19 mouse cellular contexts compared by ENCODE assay signal in the genomic region with DNA sequence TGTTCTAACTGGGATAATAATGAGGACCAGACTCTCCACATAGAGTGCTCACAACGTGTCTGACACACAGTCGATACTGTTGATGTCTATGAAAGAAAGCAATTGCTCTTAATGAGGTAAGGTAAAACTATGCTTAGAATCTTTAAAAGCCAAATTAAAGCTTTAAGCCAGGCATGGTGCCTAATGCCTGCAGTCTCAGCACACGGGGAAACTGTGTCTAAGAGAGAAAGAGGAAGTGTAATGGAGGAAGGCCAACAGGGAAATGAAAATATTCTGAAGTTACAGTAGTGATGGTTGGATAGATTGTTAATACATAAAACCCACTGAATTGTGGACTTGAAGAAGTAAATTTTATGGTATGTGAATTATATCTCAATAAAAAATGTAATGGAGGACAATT. TPM values are rescaled to one million over a fixed set of nuclear protein-coding genes. Genes with fewer than 3 reads are reported as not detected.
"Had no signal": no experiment of that assay in that cellular context is flagged by ENCODE, and none has a peak within 500 bp of the region (broad histone marks: within the 10 kb centered on the region; RNA-seq: fewer than 3 reads in every experiment).

No protein-coding gene starts in this region.

- ATAC-seq: liver, embryonic 12.5 days had no signal

- H3K27ac ChIP-seq: layer of hippocampus, adult 2 months; left cerebral cortex, adult 2 months; limb, embryonic 13.5 days; liver, embryonic 12.5 days; neural tube, embryonic 12.5 days; stomach, postnatal 0 days had no signal

- H3K4me2 ChIP-seq: limb, embryonic 13.5 days; liver, embryonic 12.5 days; lung, embryonic 14.5 days; neural tube, embryonic 12.5 days had no signal

- DNase-seq: kidney, adult 11 months; kidney, postnatal 10 days; kidney, postnatal 4 days; lung, embryonic 14.5 days; lung, postnatal 10 days; lung, postnatal 4 days; midbrain, embryonic 14.5 days; retina, postnatal 1 day; right cerebral cortex, postnatal 4 days; spleen, adult 18-20 months; thymus, adult 18-20 months; thymus, postnatal 25 days had no signal

- H3K4me3 ChIP-seq: layer of hippocampus, adult 2 months; left cerebral cortex, adult 2 months; limb, embryonic 13.5 days; liver, embryonic 12.5 days; neural tube, embryonic 12.5 days had no signal

- H3K4me1 ChIP-seq: liver, embryonic 12.5 days; neural tube, embryonic 12.5 days had no signal

- H3K36me3 ChIP-seq: limb, embryonic 13.5 days; liver, embryonic 12.5 days; neural tube, embryonic 12.5 days had no signal

- H3K9me3 ChIP-seq: limb, embryonic 13.5 days; liver, embryonic 12.5 days; neural tube, embryonic 12.5 days had no signal

- H3K27me3 ChIP-seq: limb, embryonic 13.5 days; liver, embryonic 12.5 days; neural tube, embryonic 12.5 days had no signal

- H3K9ac ChIP-seq: limb, embryonic 13.5 days; liver, embryonic 12.5 days; lung, embryonic 14.5 days; neural tube, embryonic 12.5 days had no signal

RNA-seq across cellular contexts. Expression of gene Chrna1, which starts 25.7 kb away (rescaled TPM):
- total RNA-seq: monocyte, adult 5-6 weeks had no signal
